Mouse (Mus musculus): ENCODE measurements around the gene Rab30.

GRCm38 (mm10) chr7:92883850-92884716 lies 142.7 kb downstream of the Rab30 start:
- TF ChIP-seq NANOG (IDR thresholded peaks at IDR 0.05; ENCODE audit: borderline replicate concordance, low read length), result no peak
- TF ChIP-seq CTCF (conservative IDR thresholded peaks at IDR 0.05; ENCODE audit: low read length), result no peak
- TF ChIP-seq POU5F1 (IDR thresholded peaks at IDR 0.05; ENCODE audit: borderline replicate concordance, low read length), result no peak

Measured in E14TG2a.4 (cell line).